Mouse (Mus musculus): Measurements from ENCODE around the gene Def8. TPM values are rescaled to one million over a fixed set of nuclear protein-coding genes. Genes with fewer than 3 reads are reported as not detected.

Gene Def8
- total RNA-seq, 2 experiments from 2014 or later = 56.9 to 59.6 TPM

Other genes with a start within 250 kb of the Def8 start
- 10 to 100 TPM; 29.6 to 30.7 TPM for gene Dpep1, start 237.3 kb upstream of the Def8 start, total RNA-seq (2021)
- gene Chmp1a, start 210.8 kb upstream of the Def8 start, total RNA-seq (2021) = 10 to 100 TPM; 57.1 to 68.6 TPM
- 10 to 100 TPM; 30.2 to 30.6 TPM for gene Spata33, start 210.7 kb upstream of the Def8 start, total RNA-seq (2021)
- 10 to 100 TPM; 22.7 to 24.3 TPM for gene Cdk10, start 198.7 kb upstream of the Def8 start, total RNA-seq (2021)
- 1 to 10 TPM; 5.9 to 6.8 TPM for gene Spata2l, start 187.3 kb upstream of the Def8 start, total RNA-seq (2021)
- 10 to 100 TPM; 11.9 to 12.1 TPM for gene Zfp276, start 169.3 kb upstream of the Def8 start, total RNA-seq (2021)
- gene Vps9d1, start 169.2 kb upstream of the Def8 start, total RNA-seq (2021) = 10 to 100 TPM; 29.9 to 31.2 TPM
- gene Fanca, start 105.0 kb upstream of the Def8 start, total RNA-seq (2021) = 1 to 10 TPM; 1.7 to 3.0 TPM
- under 1 TPM; 0.10 to 0.20 TPM for gene Spire2, start 90.8 kb upstream of the Def8 start, total RNA-seq (2021)
- 100 to 1,000 TPM; 113 to 157 TPM for gene Tcf25, start 49.8 kb upstream of the Def8 start, total RNA-seq (2021)
- gene Mc1r, start 16.4 kb upstream of the Def8 start, total RNA-seq (2021) = not detected
- gene Tubb3, start 12.1 kb upstream of the Def8 start, total RNA-seq (2021) = under 1 TPM; 0.25 to 0.34 TPM
- gene Afg3l1, start 54.4 kb downstream of the Def8 start, total RNA-seq (2021) = 10 to 100 TPM; 58.0 to 58.2 TPM
- not detected for gene Dbndd1, start 91.9 kb downstream of the Def8 start, total RNA-seq (2021)
- gene Gas8, start 95.3 kb downstream of the Def8 start, total RNA-seq (2021) = 1 to 10 TPM; 4.6 TPM
- gene Rhou, start 230.4 kb downstream of the Def8 start, total RNA-seq (2021) = 1 to 10 TPM; 6.4 to 7.7 TPM

All from heart, postnatal 25 days (tissue).